Mouse (Mus musculus) limb, embryonic 15.5 days (tissue): ENCODE data around the gene Apol7a. TPM values are rescaled to one million over a fixed set of nuclear protein-coding genes. Genes with fewer than 3 reads are reported as not detected.
"Not testable (repeated sequence)": the region's sequence is repeated elsewhere in the genome, so short reads cannot be mapped to it uniquely, and the experiment has no call there.

Source experiments
- ATAC-seq: fragments of 200-750 bp; cut with Nextera tagmentation; 2 replicates; pipeline ENCODE4 v1.8.0; 2017; ENCODE audit warnings: low read depth, moderate TSS enrichment; ENCODE audit not compliant: insufficient number of reproducible peaks, low FRiP score, low TSS enrichment
- H3K27ac ChIP-seq: fragments of 300-500 bp; sonication (generic); 2 replicates; pipeline ENCODE4 v1.5.1; 2015; ENCODE audit warnings: moderate library complexity, mild to moderate bottlenecking, inconsistent platforms
- H3K27me3 ChIP-seq: fragments of 300-500 bp; sonication (generic); 2 replicates; pipeline ENCODE4 v1.6.1; 2015; ENCODE audit warnings: inconsistent platforms
- H3K36me3 ChIP-seq: fragments of 300-500 bp; sonication (generic); 2 replicates; pipeline ENCODE4 v1.6.1; 2015; ENCODE audit warnings: inconsistent platforms
- H3K4me1 ChIP-seq: fragments of 300-500 bp; sonication (generic); 2 replicates; pipeline ENCODE4 v1.6.1; 2015; ENCODE audit warnings: inconsistent platforms
- H3K4me2 ChIP-seq: fragments of 300-500 bp; sonication (generic); 2 replicates; pipeline ENCODE4 v1.6.1; 2015; ENCODE audit warnings: mild to moderate bottlenecking, inconsistent platforms
- H3K4me3 ChIP-seq: fragments of 300-500 bp; sonication (generic); 2 replicates; pipeline ENCODE4 v1.5.1; 2015; ENCODE audit warnings: mild to moderate bottlenecking, inconsistent platforms
- H3K9ac ChIP-seq: fragments of 300-500 bp; sonication (generic); 2 replicates; pipeline ENCODE4 v1.6.1; 2015; ENCODE audit warnings: inconsistent platforms
- H3K9me3 ChIP-seq: fragments of 300-500 bp; sonication (generic); 2 replicates; pipeline ENCODE4 v1.6.1; 2016; ENCODE audit warnings: inconsistent platforms
- WGBS: fragments of 180-500 bp; shearing (Covaris S2); methylation state at CpG from one replicate; pipeline ENCODE4 v1.1.7; 2015; 5-methylcytosine and 5-hydroxymethylcytosine counted together
- polyA plus RNA-seq: library from polyadenylated mRNA; unstranded; fragments of >200 nt; fragmentation: Nextera tagmentation; extraction: Ambion mirVana; gene quantifications from 2 replicates; pipeline ENCODE4 v1.2.1, GENCODE M21; 2015

The Apol7a gene
- 0.51 and 0.65 TPM in 2 replicates for polyA plus RNA-seq

DNA sequence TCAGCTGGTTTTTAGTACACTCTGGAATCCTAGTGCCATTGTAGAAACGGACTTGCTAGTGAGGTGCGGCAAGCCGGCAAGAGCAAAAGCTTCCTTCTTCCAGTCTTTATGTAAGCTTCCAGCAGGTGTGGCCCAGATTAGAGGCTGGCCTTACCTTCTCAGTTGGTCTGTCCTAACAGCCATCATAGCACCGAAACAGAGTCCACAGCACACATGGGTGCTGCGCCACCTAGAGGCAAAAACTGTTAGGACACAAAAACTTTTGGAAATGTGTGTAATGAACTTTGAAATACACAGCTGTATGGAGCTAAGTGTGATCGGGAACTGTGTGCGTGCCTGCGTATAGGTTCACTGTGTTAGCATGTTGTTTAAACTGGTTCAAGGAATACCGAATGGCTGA lies at the start of gene Apol7a:
Apol7a (minus strand) TSS at position 84 of the 400 bp plus-strand sequence.
- not testable (repeated sequence) for H3K9me3 ChIP-seq, H3K4me2 ChIP-seq, H3K9ac ChIP-seq, H3K4me3 ChIP-seq, ATAC-seq, H3K4me1 ChIP-seq, H3K27ac ChIP-seq, H3K27me3 ChIP-seq, H3K36me3 ChIP-seq
- 62% methylated on average over 9 of the region's 9 CpGs for WGBS

DNA sequence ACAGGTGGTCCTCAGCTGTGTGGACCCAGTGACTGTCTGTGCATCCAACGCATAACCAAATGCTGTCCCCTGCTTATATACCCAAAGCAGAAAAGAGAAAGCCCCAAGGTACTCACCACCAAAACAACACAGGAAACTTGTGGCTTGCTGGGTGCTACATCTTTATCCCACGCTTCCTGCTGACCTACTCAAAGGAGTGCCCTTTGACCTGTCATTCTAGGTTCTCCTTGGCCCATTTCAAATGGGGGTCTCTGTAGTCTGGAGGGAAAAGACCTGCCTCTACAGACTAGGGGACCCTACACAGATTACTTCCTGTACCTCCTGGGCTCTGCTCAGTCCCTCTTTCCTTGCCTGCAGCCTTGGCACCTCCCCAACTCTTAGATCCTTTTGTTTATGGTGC lies 48.5 kb upstream of the Apol7a start, which contains the start of gene Apol7b:
Apol7b (minus strand) TSS at position 101 of the 400 bp plus-strand sequence.
- 94% methylated on average over 2 of the region's 2 CpGs for WGBS
- H3K9ac ChIP-seq, H3K9me3 ChIP-seq, H3K4me3 ChIP-seq, ATAC-seq, H3K4me2 ChIP-seq, H3K27ac ChIP-seq, H3K4me1 ChIP-seq, H3K27me3 ChIP-seq, H3K36me3 ChIP-seq: not testable (repeated sequence)

DNA sequence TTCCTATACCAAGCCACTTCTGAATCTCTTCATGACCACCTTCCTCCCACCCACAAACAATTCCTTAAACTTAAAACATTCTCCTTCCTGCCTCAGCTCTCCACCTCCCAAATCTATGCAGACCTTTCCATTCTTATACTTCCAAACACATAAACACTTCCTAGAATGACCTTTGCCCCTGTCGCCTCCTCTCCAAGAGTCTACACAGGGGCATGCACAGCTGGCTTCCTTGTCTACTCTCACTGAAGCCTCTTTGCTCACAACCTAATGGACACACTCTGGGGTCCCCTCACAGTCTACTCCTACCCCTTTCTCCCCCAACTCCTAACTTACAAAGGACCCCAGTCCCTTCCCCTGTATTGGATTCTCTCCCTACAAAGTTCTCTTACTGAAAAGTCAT lies 46.8 kb upstream of the Apol7a start:
- H3K4me3 ChIP-seq, H3K9me3 ChIP-seq, H3K27me3 ChIP-seq, H3K4me2 ChIP-seq, H3K9ac ChIP-seq, H3K4me1 ChIP-seq, ATAC-seq, H3K36me3 ChIP-seq, H3K27ac ChIP-seq: not testable (repeated sequence)
- 65% methylated on average over 1 of the region's 1 CpGs for WGBS

DNA sequence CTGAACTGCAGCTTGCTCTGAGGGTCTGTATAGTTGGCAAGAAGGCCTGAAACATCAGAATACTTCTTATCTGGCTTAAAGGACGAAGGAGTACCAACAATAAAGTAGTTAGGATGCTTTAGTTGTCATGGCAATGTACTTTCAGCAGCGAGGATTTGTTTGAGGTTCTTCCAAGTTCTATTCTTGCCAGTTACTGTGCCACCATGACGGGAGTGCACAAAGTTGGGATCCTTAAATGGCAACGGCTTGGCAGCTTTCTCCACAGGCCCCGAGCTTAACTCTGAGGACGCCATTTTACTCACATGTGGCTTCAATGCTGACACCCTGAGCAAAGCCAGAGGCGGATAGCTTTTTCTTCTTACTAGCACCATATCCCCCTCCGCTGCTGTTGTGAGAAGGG lies 45.8 kb upstream of the Apol7a start:
- not testable (repeated sequence) for H3K4me3 ChIP-seq, H3K27me3 ChIP-seq, ATAC-seq, H3K4me2 ChIP-seq, H3K9me3 ChIP-seq, H3K9ac ChIP-seq, H3K27ac ChIP-seq, H3K36me3 ChIP-seq, H3K4me1 ChIP-seq
- 69% methylated on average over 8 of the region's 8 CpGs for WGBS

DNA sequence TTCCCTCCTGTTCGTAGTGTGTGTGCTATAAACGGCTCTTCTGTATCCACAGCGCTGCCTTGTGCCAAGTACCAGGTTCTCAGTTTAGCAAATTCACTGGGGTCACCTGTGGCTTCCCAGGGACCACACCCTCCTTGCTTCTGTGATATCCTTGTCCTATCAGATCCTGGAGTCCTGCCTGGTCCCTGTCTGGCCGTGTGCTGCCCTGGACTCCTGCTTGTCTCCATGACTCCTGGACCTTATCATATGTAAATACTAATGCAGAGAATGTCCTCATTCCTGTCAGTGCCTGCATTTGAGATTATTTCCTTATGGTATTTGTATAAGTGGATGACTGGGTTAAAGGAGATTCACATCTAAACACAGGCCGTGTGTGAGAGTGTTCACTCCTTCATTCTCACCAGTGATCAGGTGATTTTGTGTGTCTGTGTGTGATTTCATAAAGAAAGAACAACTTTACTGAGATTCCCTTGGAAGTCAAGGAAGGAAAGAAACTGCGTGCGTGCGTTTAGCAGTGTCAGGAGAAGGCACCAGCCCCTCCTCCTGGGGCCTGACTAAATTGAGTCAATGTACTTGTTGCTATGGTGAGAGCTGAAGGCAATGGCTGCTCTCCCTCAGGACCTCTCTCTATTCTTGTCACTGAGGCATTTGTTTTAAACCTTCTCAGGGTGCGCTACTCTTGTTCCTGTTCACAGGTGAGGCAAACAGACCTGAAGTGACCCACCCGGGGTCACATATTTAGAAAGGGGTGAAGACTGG lies 30.0 kb upstream of the Apol7a start:
- H3K4me3 ChIP-seq, H3K9me3 ChIP-seq, H3K27ac ChIP-seq, H3K4me2 ChIP-seq, ATAC-seq, H3K27me3 ChIP-seq, H3K9ac ChIP-seq, H3K36me3 ChIP-seq, H3K4me1 ChIP-seq: not testable (repeated sequence)
- WGBS = 70% methylated on average over 9 of the region's 10 CpGs

DNA sequence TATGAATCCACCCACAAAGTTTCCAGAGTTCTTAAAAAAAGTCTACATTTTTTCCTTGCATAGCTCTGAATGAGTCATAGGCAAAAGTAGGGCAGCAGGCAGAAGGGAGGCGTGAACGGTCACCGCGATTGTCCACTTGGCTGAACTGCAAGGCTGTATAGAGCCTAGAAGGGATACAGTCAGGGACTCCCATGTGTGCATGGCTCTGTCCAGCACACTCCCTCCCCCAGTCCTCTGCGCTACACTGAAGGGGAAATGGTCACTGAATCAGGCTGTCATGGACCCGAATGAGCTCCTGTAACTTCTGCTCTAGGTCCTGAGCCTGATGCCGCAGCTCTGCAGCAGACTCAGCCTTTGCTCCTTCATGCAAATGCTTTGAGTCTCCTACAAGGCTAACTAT lies 24.0 kb upstream of the Apol7a start:
- H3K9me3 ChIP-seq, H3K4me3 ChIP-seq, H3K4me1 ChIP-seq, H3K27me3 ChIP-seq, H3K27ac ChIP-seq, H3K4me2 ChIP-seq, H3K9ac ChIP-seq, H3K36me3 ChIP-seq, ATAC-seq: not testable (repeated sequence)
- WGBS = 75% methylated on average over 3 of the region's 7 CpGs

DNA sequence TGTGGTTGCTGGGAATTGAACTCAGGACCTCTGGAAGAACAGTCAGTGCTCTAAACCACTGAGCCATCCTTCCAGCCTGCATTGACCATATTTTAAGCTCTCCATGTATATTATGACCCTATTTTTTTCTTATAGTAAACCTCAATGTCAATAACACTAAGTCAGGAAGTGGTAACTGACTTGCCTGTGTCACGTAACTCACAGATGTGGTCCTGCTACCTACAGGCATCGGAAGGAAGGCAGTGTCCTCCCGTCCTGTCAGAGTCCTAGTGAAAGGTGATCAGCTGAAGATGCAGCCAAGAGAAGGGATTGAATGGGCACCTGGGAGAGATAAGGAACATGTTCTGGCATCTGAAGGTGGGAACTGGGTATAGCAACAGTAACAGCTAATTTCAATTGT lies 20.7 kb upstream of the Apol7a start:
- H3K36me3 ChIP-seq, H3K27me3 ChIP-seq, H3K4me3 ChIP-seq, H3K4me2 ChIP-seq, H3K4me1 ChIP-seq, H3K27ac ChIP-seq, H3K9me3 ChIP-seq, H3K9ac ChIP-seq, ATAC-seq: not testable (repeated sequence)
- no CpG with 5 or more reads among the region's 3 CpGs for WGBS

DNA sequence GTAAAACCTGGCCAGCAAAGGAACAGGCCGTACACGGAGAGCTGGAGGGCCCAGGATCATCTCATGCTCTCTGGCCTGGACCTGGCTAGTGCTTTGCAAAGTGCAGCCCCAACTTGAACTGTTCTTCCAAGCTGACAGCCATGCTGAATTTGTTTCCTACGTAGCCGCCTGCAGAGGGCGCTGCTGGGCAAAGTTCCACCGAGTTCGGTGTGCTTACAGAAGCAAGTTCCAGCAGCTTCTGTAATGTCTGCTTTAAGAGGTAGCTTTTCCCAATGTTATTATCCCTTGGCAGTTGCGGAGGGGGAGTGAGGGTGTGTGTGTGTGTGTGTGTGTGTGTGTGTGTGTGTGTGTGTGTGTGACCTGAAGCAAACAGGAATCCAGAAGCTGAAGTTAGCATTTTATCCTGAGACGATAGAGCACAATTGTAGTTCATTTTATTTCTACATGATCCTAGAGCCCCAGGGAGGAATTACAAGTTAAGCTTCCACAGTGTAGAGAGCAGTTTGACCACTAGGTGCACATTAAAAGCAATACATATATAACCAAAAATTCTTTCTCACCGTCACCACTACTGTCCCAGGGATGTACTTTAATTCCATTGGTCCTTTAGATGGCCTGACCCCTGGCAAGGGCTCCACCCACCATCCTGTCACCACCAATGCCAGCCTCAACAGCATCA lies 17.9 kb upstream of the Apol7a start:
- H3K4me3 ChIP-seq, ATAC-seq, H3K4me1 ChIP-seq, H3K9ac ChIP-seq, H3K27me3 ChIP-seq, H3K9me3 ChIP-seq, H3K27ac ChIP-seq, H3K36me3 ChIP-seq, H3K4me2 ChIP-seq: not testable (repeated sequence)
- WGBS = 20% methylated on average over 3 of the region's 10 CpGs

DNA sequence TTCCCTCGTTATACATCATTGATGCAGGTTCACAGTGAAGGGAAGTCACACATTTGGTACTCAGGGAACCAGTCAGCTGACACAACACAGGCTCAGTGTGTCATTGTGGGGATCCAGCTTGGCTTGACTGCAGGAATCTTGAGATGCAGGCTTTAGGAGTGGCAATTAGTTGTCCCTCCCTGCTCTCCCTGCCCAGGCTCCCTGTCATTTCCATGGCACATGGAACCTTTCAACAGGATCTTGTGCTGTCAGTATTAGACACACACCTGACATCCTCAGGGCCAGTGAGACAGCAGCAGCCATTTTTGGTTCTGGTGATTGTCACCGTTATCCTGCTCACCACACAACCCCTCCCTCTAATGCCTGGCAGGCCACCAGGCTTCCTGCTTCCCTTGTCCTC lies 16.7 kb upstream of the Apol7a start:
- H3K4me2 ChIP-seq, H3K36me3 ChIP-seq, H3K27me3 ChIP-seq, H3K9me3 ChIP-seq, H3K4me1 ChIP-seq, H3K9ac ChIP-seq, H3K27ac ChIP-seq, H3K4me3 ChIP-seq, ATAC-seq: not testable (repeated sequence)
- WGBS = 67% methylated on average over 2 of the region's 2 CpGs

DNA sequence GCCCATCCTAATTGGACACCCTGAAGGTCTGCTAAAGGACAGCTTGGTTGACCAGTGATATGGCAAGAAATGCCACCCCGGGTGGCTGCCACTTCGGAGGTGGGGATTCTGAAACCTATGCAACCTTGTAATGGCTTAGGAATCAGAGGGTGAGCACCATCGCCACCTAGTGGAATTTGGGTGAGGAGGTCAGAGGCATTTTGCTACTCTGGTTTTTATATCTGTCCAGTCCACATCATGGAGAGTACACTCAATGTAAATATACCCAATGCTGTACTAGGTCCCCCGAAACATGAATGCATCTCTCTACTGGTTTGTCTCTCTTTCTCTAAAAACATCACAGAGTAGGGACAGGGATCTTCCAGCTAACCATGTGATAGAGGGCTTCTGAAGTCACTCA lies 13.8 kb upstream of the Apol7a start:
- H3K9ac ChIP-seq, H3K4me3 ChIP-seq, H3K9me3 ChIP-seq, H3K4me1 ChIP-seq, H3K27me3 ChIP-seq, H3K27ac ChIP-seq, H3K36me3 ChIP-seq, ATAC-seq, H3K4me2 ChIP-seq: not testable (repeated sequence)
- WGBS = 27% methylated on average over 4 of the region's 4 CpGs

DNA sequence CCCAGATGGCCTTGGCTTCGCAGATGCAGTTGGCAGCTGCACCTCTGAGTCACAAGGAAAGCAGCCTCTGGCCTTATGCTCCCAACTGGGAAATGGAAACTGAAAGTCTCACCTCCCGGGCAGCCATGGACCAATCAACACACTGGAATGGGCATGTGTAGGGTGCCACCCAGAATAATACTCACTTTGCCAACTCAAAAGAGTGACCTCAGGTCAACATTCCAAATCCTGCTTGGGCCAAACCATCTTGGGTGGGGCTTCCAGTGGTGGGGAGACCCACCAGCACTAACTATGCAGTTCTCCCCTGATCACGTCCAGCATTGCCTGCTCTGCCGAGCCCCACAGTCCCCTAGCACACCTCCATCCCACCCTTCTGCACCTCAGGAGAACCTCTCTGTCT lies 12.1 kb upstream of the Apol7a start, which contains the start of gene Apol9a:
Apol9a (minus strand) TSS at position 101 of the 400 bp plus-strand sequence.
- H3K27ac ChIP-seq, H3K27me3 ChIP-seq, H3K4me3 ChIP-seq, H3K4me1 ChIP-seq, H3K9ac ChIP-seq, H3K9me3 ChIP-seq, H3K36me3 ChIP-seq, ATAC-seq, H3K4me2 ChIP-seq: not testable (repeated sequence)
- WGBS = 58% methylated on average over 1 of the region's 4 CpGs

DNA sequence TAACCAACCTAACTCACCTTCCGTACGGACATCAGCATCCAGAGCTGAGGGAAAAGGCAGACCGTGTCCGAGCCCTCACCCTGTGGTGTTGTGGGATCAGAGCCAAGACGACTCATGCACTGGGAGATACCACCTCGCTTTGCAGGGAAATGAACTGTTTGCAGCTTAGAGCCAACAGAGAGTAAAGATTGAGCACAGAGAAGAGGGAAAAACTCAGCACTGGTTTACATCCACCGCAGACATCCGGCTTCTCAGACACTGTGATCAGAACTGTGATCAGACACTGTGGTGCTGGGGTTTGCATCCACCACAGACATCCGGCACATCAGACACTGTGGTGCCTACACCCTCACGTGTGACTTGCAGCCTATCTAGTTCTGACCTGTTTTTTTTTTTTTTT lies 7.5 kb upstream of the Apol7a start:
- not testable (repeated sequence) for ATAC-seq, H3K36me3 ChIP-seq, H3K4me1 ChIP-seq, H3K9ac ChIP-seq, H3K4me3 ChIP-seq, H3K27me3 ChIP-seq, H3K9me3 ChIP-seq, H3K27ac ChIP-seq, H3K4me2 ChIP-seq
- WGBS = 64% methylated on average over 10 of the region's 10 CpGs
